Mouse (Mus musculus) skeletal muscle tissue, adult 2 months (tissue): ENCODE data around the gene Gm21985.
"Not testable (repeated sequence)": the region's sequence is repeated elsewhere in the genome, so short reads cannot be mapped to it uniquely, and the experiment has no call there.

ENCODE experiments used
- DNase-seq: peaks from one replicate; pipeline ENCODE4 v3.0.0-alpha.2; 2012; ENCODE audit warnings: low read depth, low spot score

Gene Gm21985

DNA sequence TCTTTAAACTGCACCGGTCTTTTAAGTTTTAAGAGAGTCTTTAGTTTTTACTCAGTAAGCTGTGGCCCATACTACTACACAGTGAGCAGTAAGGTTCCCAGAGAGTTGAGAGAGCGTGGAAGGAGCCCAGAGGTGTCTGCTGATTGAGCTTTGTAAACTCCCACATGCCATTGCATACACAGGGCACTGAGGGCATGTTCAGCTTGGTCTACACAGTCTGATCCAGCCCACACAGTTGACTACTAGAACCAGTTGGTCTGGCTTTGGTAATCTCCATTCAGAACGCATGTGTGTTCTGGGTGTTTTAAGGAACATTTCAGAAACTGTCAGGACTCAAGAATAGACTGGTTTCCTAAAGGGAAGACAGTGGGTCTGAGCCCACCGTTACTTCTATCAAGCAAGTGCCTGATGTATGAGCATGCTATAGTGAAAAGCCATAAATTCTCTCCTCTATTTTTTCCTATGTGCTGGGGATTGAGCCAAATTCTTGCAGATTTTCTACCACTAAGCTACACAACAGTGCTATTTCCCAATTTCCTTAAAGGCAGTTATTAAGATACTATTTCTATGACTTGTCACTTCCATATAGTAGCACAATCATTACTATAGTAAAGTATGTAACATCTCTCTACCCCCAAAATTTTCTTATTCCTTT, 125.4 kb downstream of the Gm21985 start:
- no peak for DNase-seq

DNA sequence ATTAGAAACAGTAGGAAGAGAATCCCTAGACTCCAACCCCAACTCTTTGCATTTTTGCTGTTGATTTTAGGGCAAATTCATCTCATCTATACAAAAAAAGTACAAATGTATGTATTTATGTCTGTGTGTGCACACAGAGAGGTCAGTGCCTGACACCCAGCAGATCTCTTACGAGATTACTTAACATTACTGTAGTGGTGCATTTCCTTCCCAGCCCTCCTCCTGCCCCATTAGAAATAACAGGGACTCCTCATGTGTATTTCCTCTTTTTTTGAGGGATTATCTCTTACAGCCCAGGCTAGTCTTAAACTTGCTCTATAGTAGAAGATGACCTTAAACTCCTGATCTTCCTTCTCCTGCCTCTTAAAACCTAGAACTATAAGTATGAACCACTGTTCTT, 126.6 kb downstream of the Gm21985 start:
- no peak for DNase-seq

DNA sequence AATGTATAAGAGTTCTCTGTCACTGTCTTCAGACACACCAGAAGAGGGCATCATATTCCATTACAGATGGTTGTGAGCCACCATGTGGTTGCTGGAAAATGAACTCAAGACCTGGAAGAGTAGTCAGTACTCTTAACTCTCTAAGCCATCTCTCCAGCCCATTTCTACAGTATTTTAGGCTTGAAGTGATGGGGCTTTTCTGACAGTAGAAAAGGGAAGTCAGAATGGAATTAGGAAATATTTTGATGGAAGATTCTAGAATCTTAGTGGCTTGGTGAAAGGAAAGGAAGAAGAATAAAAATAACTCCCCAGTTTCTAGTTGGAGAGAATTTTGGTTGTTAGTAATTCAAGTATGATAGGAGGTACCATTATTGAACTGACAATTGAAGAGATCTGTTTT, 127.8 kb downstream of the Gm21985 start:
- no peak for DNase-seq

DNA sequence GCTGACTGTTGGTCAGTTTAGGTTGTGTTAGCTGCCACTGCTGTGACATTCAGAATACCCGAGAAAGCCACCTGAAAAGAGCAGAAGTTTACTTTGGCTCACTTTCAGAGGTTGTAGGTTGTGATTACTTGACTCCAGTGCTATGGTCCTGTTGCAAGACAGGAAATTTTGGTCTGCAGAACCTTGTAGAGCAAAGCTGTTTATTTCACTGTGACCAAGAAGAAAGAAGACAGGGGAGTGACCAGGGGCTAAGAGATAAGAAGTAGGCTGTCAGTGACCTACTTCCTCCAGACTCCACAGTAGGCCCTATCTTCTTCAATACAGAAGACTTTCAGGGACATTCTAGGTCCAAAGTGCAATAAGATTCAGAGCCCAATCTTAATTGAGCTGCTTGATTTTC, 130.5 kb downstream of the Gm21985 start:
- DNase-seq, result no peak

DNA sequence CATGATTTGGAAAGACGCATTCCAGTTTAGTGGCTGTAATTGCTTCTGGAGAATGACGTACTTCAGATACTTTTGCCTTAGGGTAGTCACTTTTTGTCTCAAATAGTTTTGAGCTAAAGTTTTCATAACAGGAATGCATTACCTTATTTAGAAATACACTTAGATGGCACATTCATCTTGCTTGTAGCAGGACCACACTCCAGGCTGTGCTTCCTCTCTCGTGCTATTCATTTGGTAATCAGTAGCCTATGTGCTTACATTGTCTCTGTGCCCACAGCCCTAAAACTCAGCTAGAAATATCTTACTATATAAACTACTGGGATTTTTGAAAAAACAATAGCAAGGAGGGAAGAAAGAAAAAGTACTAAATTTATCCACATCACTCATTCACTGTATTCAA, 140.9 kb downstream of the Gm21985 start:
- DNase-seq, result no peak

DNA sequence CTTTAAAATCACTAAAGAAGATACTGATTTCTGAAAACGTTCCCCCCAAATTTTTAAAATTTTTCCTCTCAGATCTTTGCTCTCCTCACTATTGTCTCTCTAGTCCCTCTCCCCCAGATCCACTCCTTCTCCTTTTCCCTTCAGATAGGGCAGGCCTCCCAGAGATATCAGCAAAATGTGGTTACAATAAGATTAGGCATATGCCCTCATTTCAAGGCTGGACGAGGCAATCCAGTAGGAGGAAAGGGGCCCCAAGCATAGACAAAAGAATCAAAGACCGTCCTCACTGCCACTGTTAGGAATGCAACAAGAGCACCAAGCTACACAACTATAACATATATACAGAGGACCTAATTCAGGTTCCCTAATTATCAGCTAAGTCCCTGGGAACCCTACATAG, 159.2 kb downstream of the Gm21985 start:
- no peak for DNase-seq

DNA sequence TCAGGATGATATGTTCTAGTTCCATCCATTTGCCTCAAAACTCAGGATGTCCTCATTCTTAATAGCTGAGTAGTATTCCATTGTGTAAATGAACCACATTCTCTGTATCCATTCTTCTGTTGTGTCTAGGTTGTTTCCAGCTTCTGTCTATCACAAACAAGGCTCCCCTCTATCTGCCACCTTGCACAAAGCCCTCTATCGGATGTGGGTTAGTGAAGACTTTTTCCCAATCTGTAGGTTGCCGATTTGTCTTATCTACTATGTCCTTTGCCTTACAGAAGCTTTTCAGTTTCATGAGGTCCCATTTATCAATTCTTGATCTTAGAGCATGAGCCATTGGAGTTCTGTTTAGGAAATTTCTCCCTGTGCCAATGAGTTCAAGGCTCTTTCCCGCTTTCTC, 162.4 kb downstream of the Gm21985 start:
- DNase-seq, result not testable (repeated sequence)

DNA sequence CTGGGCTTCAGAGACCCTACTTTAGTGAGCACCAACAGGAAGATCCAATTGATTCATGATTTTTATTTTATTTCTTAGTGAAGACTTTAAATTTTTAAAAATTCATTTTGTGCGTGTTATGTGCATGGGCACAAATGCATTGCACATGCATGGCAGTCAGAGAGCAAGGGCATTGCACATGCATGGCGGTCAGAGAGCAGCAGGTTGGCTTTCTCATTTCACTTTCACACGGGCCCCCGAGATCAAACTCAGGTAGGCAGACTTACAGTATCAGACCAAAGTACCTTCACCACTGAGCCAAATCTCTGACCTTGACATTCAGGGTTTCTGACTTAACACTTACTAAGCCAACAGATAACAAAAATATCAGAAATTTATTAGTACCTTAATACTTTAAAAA, 163.6 kb downstream of the Gm21985 start:
- no peak for DNase-seq

DNA sequence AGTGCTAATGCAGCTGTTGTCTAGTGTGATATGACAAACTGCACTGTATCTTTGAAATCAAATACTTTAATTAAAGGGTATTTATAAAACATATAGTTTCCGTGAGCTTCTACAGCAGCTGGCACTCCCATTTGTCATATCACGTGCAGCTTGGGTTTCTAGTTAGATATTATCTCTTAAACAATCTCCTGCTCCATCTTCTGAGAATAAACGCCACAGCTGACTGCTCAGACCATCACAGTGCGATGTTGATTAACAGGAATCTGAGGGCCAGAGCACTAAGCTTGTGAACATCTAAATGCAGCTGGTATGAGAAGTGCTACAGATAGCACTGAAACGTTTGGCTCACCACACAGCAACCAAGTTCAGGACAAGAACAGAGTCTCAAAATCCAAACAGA, 164.3 kb downstream of the Gm21985 start:
- no peak for DNase-seq

DNA sequence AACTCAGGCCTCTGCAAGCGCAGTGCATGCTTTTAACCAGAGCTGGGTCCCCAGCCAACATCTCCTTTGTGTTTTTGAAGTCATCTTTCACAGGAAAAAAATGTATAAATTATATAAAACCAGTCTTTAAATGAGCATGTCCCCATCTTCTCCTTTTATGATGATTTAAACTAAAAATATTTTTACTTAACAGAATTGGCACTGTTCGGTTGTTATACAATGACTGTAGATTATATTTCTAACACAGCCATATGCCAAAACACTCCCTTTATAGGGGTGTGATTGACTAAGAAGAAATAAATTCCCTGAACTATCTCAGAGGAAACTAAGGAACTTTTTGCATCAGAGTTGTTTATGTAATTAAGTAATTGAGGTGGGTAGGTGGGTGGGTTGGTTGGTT, 166.4 kb downstream of the Gm21985 start:
- no peak for DNase-seq

DNA sequence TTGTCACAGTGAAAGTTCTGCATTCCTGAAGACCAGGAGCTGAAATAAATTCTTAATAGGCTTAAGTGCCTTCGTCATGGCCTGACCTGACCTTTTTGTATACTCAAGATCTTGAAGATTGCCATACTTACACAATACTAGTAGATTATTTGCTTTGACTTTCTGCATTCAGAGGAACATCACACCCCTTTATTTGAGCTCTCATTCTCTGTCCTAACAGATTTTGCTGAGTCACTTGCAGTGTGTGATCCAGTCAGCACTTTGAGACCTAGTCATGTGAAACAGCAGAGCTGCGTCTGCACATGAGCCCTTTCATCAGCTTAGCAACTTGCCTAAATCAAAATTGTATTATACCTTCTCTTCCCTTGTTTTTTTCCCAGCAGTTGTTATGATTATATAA, 167.2 kb downstream of the Gm21985 start:
- DNase-seq, result no peak

DNA sequence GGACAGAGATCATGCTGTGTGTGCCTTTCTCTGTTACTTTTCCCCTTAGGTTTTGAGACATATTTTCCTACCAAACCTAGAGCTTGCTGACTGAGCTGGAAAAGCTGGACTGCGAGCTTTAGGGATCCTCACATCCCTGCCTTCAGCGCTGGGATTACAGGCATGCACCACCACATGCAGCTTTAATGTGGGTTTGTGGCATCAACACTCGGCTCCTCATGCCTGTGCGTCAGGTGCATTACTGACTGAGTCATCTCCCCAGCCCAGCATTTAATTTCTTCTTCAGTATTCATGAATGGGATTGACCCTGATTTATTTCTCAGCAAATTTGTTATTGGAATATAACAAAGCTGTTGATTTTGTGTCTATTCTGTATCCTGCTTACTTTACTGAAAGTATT, 170.2 kb downstream of the Gm21985 start:
- DNase-seq, result no peak

DNA sequence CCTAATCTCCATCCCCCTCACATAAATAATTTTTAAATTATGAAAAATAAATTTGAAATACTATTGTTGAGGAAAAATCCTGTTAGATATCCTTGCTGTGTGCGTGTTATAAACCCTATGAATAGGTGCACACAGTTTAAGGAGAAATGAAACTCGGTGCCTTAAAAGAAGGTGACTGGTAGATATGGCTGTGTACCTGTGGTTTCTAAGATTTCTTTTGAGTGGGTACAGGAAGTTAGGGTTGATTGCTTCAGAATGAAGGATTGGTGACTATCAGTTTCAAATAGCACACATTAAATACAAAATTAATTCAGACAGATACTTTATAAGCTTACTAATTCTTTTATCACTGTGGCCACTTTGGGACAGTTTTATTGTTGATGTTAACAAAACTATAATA, 171.5 kb downstream of the Gm21985 start:
- no peak for DNase-seq

DNA sequence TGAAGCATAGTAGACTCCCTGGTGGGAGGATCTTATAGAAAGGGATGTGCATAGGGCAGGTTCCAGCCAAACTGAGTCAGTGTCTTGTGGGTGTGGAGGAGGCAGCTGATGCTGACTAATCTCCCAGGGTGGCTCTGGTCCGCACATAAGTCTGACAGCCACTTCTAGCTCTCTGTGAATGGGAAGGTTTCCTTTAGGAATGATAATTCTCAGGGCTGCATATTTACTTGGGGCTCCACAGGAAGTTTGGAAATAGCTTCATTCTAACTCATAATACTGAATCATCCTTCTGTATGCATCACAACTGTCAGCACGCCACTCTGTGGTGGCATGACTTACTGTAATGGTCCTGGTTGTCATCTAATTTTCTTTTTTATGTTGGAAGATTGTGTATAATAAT, 177.4 kb downstream of the Gm21985 start:
- DNase-seq, result no peak

DNA sequence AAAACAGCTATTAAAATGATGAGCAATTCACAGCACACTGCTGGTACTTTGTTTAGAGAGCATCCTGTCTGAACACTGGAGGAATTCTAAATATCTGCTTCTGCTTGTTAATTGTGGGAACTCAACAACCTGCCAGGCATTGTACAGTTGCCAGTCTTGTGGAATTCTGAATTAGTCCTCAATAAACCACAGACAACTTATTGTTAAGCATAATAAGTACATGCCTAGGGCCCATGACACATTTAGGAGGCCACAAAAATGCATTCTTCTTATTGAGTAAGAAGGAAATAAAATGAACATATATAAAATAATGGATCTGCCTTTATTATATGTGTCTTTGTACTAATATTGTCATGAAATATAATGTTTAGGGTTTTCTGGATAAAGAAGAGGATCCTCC, 179.4 kb downstream of the Gm21985 start:
- no peak for DNase-seq

DNA sequence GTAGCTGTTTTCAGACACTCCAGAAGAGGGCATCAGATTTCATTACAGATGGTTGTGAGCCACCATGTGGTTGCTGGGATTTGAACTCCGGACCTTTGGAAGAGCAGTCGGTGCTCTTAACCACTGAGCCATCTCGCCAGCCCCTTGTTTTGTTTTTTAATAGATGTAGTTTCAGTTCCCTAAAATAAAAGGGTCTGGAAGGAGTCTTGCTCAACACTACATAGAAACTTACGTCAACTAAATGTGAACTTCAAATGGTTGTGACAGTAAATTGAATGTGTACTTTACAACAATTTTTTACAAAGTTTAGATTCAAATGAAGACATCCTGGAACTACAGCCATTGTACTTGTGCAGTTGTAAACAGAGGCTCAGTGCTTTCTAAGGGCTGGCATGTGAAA, 181.9 kb downstream of the Gm21985 start:
- not testable (repeated sequence) for DNase-seq

DNA sequence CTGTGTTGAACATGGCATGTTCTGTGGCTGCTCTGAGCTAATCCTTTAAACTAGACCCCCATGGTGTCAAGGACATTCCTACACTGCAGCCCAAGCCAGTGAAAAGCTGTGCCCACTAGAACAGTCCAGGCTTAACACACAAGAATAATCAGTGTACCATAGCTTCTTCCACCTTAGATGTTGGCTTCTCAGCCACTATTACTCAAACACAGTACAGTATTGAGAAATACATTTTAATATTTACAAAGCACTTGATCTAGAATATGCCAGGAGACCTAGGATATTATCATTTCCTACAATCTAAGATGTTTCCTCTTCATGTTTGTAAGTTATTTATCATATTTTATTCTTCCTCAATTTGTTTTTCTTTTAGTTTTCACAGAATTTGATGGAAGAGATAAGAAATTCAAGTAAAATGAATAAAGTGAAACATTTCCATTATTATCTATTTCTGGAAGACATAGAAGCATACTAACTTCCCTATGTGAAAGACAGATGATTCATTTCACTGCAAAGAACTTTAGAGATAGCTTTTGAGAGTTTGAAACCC, 182.5 kb downstream of the Gm21985 start:
- DNase-seq, result no peak

DNA sequence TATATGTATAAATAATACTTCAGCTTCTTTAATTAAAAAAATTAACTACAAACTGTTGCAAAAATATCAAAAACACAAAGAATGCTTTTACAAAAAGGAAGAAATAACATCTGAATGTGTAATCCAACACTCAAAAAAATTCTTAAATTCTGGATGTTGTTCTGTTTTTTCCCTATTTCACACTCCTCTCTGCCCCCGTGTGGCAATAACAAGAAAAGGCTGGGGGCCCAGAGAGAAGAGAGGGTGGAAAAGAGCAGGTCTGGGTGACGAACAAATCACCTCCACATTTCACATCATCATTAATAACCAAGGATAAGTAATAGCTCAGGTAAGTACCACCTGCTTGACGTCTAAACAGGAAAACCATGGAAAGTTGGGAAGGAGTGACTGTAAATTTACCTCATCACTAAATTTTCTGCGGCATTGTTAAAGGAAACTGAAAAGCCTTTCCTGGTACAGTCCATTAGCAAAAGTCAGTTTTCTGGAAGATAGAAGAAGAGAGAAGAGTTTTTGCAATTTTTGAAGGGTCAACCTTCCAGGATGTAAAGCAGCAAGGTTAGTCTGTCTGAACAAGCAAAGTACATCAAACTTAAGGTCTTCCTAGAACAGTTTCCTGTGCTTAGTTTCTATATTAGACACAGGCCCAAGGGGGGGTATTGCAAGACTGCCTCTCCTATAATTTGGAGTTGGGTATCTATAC, 183.6 kb downstream of the Gm21985 start:
- no peak for DNase-seq

DNA sequence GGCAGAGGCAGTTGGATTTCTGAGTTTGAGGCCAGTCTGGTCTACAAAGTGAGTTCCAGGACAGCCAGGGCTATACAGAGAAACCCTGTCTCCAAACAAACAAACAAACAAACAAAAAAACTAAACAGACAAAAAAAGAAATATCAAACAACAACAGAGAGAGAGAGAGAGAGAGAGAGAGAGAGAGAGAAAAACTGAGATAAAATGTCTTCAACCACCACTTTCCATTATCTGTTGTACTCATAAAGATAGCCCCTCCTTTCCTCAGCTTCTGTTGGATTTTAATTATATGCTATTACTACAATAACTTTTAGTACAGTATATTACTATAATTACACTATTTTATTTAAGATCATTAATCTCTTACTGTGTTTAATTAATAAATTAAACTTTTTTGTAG, 186.4 kb downstream of the Gm21985 start:
- not testable (repeated sequence) for DNase-seq

DNA sequence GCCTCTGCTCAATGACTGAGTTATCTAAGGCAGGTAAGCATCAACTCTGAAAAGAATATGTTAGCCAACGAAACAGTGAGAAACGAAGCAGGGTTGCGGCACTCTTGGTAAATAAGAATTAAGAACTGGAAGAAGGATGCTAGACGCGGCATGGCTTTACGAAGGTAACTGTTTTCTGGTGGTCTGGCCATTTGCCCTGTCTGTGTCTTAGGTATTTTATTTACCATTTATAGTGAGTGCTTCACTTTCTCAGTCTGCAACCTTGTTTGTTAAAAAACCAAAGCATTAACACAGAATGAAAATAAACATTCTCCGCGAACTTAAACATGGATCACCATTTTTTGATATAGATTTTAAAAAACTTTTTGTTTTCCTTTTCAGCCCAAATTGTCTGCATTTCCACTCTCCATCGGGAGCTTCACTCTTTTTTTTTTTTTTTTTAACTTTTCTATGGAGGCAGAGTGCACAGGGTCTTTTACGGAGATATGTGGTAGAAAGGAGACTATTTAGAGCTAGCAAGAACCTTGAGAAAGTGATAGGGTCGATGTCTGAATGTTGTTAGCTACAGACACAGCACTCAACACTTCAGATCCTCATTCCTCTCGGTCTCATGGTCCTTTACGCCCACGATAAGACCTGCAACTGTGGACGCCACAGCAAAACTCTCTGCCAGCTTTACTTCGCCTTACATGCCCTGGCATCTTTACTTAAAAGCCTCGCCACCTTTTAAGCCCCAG, 188.2 kb downstream of the Gm21985 start:
- DNase-seq, result no peak

DNA sequence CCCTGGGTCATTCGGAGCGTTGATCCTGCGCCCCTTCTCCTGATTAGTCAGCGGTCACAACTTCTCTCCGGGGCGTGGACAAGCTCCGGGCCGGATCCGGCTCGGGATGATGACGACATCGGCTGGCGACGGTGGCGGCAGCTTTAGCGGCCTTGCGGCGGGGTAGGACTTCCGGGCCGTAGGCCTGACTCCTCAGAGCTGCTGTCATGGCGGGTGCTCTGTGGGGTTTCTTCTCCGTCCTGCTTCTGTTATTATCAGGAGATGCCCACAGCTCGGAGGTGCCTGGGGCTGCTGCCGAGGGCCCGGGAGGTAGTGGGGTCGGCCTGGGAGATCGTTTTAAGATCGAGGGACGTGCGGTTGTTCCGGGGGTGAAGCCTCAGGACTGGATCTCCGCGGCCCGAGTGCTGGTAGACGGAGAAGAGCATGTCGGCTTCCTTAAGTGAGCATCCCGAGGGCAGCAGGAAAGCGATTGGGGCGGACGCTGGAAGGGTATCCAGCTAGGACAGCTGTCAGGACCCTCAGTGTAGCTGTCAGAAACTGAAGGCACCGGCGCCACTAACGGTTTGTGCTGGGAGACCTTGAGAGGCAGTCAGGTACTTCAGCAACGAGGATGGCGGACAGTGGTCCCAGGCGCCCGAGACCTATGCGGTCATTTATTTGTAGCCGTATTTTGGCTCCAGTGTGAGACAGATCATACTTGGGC, 188.9 kb downstream of the Gm21985 start, which contains the start of gene Emc7:
TSS of gene Emc7 (plus strand) at position 136 of the 703 bp plus-strand sequence.
- DNase-seq, result peak; percentile 94
